Mouse (Mus musculus): ENCODE measurements around the gene Tsku. TPM values are rescaled to one million over a fixed set of nuclear protein-coding genes. Genes with fewer than 3 reads are reported as not detected.

Tsku gene
- polyA plus RNA-seq, 1 experiment from 2014 or later = 8.0 TPM

DNA sequence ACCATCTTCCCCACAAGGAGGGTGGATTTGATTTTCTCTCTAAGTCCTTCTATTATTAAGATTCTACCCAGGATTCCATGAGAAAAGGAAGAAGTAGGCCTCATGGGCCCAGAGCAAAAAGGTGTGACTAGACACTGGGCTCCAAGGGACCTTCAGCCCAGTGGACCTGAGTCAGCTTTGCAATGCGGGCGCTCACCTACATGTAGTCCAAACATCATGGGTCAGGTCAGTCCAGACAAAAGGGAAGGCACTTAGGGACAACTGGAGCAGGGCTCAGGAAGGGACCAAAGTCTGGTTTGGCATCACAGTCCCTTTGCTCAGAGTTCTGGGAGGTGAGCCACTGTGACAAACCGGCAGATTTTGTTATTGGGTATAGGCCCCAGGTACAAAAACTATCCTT lies 9.6 kb downstream of the Tsku start:
- Histone ChIP-seq H3K9me3 (replicated peaks; ENCODE audit: control insufficient read depth, low read length, poor library complexity, severe bottlenecking) (no peaks in the 10 kb centered on the region), H3K9ac (ENCODE audit: low read depth, low read length) (no peak overlapping the region), H3K4me3 (ENCODE audit: low read depth, low read length) (no peak overlapping the region), H3K27me3 (ENCODE audit: control insufficient read depth, insufficient read depth, low read depth, low read length) (no peaks in the 10 kb centered on the region), H3K4me1 (ENCODE audit: control insufficient read depth, insufficient read depth, low read length) (peaks cover 7% of the 10 kb centered on the region; the same call in 1 of the 2 replicates), H3K27ac (ENCODE audit: low read length) (no peak overlapping the region), H3K4me2 (ENCODE audit: low read length) (no peak overlapping the region), H3K36me3 (ENCODE audit: control insufficient read depth, insufficient read depth, low read length) (no peaks in the 10 kb centered on the region; the same call in 1 of the 2 replicates)
- WGBS = 93% methylated on average over 3 of the region's 3 CpGs
- no peak for ATAC-seq

DNA sequence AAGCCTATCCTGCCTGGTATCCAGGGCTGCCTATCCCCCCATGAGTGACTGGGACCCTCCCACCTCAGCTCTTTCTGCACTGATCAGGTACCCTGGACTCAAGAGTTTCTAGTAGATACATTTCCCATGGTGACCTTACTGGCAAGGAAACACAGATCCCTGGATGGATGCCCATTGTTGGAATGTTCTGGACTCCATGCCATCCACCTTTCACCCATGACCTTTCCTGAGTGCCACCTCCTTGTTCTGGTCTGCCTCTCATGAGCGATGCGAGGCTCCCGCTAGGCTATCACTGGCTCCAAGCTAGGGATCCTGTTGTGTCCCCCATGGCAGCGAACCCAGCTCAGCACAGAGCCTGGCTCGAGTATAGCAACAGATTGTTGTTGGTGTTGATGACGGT lies 11.3 kb downstream of the Tsku start:
- WGBS = 92% methylated on average over 6 of the region's 6 CpGs
- Histone ChIP-seq H3K4me2 (ENCODE audit: low read length) (no peak overlapping the region), H3K4me1 (ENCODE audit: control insufficient read depth, insufficient read depth, low read length) (peaks cover 6% of the 10 kb centered on the region; the same call in 1 of the 2 replicates)

DNA sequence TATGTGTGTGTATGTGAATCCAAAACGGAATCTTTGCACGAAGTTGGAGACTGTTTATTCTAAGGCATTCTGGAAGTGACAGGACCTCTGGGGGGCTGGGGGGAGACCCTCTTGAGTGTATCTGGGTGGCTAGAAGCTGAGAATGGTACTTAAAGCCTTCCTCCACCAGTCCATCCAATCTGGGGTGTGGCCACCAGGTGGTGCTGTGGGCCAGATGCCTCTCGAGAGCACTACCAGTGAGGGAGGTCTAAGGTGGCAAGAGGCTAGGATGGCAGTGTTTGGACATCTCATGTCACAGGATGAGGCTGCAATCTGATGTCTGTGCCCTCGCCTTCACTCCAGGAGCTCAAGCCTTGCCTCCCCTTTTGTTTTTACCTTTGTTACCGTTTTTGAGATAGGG lies 12.0 kb downstream of the Tsku start:
- 27% methylated on average over 5 of the region's 5 CpGs for WGBS
- Histone ChIP-seq H3K36me3 (ENCODE audit: control insufficient read depth, insufficient read depth, low read length) (no peaks in the 10 kb centered on the region; the same call in 1 of the 2 replicates), H3K27ac (ENCODE audit: low read length) (no peak overlapping the region), H3K27me3 (ENCODE audit: control insufficient read depth, insufficient read depth, low read depth, low read length) (no peaks in the 10 kb centered on the region), H3K4me1 (ENCODE audit: control insufficient read depth, insufficient read depth, low read length) (no peaks in the 10 kb centered on the region), H3K9ac (ENCODE audit: low read depth, low read length) (no peak overlapping the region), H3K4me3 (ENCODE audit: low read depth, low read length) (no peak overlapping the region), H3K9me3 (replicated peaks; ENCODE audit: control insufficient read depth, low read length, poor library complexity, severe bottlenecking) (no peaks in the 10 kb centered on the region), H3K4me2 (ENCODE audit: low read length) (no peak overlapping the region)
- no peak for ATAC-seq

More for the DNA sequence above, 11.3 kb downstream of the Tsku start:
- no peaks in the 10 kb centered on the region for H3K9me3 ChIP-seq (replicated peaks; ENCODE audit: control insufficient read depth, low read length, poor library complexity, severe bottlenecking)
- H3K27ac ChIP-seq (ENCODE audit: low read length) = no peak overlapping the region
- no peak for ATAC-seq
- H3K36me3 ChIP-seq (ENCODE audit: control insufficient read depth, insufficient read depth, low read length) = no peaks in the 10 kb centered on the region; the same call in 1 of the 2 replicates
- H3K27me3 ChIP-seq (ENCODE audit: control insufficient read depth, insufficient read depth, low read depth, low read length) = no peaks in the 10 kb centered on the region
- H3K9ac ChIP-seq (ENCODE audit: low read depth, low read length) = no peak overlapping the region
- H3K4me3 ChIP-seq (ENCODE audit: low read depth, low read length) = no peak overlapping the region

DNA sequence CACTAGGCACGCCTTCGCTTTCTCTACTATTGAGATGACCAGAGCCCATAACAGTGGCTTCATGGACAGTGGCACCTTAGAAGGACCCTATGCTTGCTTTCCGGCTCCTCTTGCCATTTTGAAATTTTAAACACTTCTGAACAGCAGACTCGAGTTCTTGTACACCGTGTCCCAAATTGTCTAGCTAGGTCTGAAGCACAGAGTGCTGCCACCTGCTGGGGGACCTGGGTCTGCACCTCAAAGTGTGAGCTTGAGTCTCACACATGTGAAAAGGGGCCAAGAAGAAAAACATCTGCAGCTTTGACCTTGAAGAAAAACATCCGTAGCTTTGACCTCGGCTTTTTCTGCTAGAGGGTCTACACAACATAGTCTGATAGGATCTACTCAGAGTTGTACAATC lies 13.1 kb downstream of the Tsku start:
- no peak for ATAC-seq

DNA sequence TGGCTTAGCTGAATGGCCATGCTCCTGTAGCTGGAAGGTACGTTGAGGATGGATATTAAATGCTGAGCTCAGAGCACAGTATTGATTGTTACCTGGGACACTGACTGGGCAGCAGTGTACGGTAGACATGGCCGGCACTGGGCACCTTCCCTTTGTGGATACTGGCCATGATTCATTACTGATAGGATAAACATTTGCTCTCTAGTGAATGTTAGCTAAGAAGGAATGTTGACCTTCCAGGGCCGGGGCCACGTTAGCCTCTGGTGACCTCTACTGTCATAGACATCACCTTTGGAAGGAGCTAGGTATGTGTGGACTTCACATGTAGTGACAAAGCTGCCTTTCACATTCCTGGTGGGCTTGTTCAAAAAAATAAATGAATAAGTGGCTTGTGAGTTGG lies 13.7 kb downstream of the Tsku start:
- Histone ChIP-seq H3K36me3 (ENCODE audit: control insufficient read depth, insufficient read depth, low read length) (no peaks in the 10 kb centered on the region; the same call in 1 of the 2 replicates), H3K27me3 (ENCODE audit: control insufficient read depth, insufficient read depth, low read depth, low read length) (no peaks in the 10 kb centered on the region; the same call in 1 of the 2 replicates), H3K9ac (ENCODE audit: low read depth, low read length) (no peak overlapping the region), H3K4me3 (ENCODE audit: low read depth, low read length) (no peak overlapping the region), H3K27ac (ENCODE audit: low read length) (no peak overlapping the region), H3K4me2 (ENCODE audit: low read length) (no peak overlapping the region), H3K4me1 (ENCODE audit: control insufficient read depth, insufficient read depth, low read length) (no peaks in the 10 kb centered on the region), H3K9me3 (replicated peaks; ENCODE audit: control insufficient read depth, low read length, poor library complexity, severe bottlenecking) (no peaks in the 10 kb centered on the region)
- no peak for ATAC-seq
- WGBS = 90% methylated on average over 5 of the region's 5 CpGs

More for the DNA sequence above, 13.1 kb downstream of the Tsku start:
- Histone ChIP-seq H3K4me1 (ENCODE audit: control insufficient read depth, insufficient read depth, low read length) (no peaks in the 10 kb centered on the region), H3K27ac (ENCODE audit: low read length) (no peak overlapping the region), H3K4me3 (ENCODE audit: low read depth, low read length) (no peak overlapping the region), H3K27me3 (ENCODE audit: control insufficient read depth, insufficient read depth, low read depth, low read length) (no peaks in the 10 kb centered on the region; the same call in 1 of the 2 replicates), H3K9ac (ENCODE audit: low read depth, low read length) (no peak overlapping the region), H3K4me2 (ENCODE audit: low read length) (no peak overlapping the region), H3K36me3 (ENCODE audit: control insufficient read depth, insufficient read depth, low read length) (no peaks in the 10 kb centered on the region; the same call in 1 of the 2 replicates), H3K9me3 (replicated peaks; ENCODE audit: control insufficient read depth, low read length, poor library complexity, severe bottlenecking) (no peaks in the 10 kb centered on the region)
- 65% methylated on average over 7 of the region's 7 CpGs for WGBS

DNA sequence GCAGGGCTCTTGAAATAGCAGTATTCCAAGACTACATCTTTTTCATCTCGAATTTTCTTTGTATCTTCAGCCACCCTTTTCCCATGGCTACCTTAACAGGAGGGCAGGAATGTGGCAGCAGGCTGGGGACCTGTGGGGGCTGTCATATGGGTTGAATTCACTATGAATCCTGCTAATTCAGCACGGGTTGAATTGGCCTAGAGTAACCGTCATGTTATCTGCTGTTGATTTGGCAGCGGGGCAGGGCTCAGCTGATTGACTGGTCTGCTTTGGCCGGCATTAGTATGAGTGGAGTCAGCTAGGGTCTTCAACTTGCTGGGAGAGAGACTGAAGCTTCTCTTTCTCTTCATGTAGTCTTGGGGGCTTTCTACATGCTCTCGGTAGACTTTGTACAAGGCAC lies 16.1 kb downstream of the Tsku start:
- Histone ChIP-seq H3K36me3 (ENCODE audit: control insufficient read depth, insufficient read depth, low read length) (no peaks in the 10 kb centered on the region), H3K4me1 (ENCODE audit: control insufficient read depth, insufficient read depth, low read length) (peaks cover 4% of the 10 kb centered on the region; the same call in 1 of the 2 replicates), H3K4me2 (ENCODE audit: low read length) (no peak overlapping the region), H3K9me3 (replicated peaks; ENCODE audit: control insufficient read depth, low read length, poor library complexity, severe bottlenecking) (no peaks in the 10 kb centered on the region), H3K9ac (ENCODE audit: low read depth, low read length) (no peak overlapping the region), H3K27me3 (ENCODE audit: control insufficient read depth, insufficient read depth, low read depth, low read length) (no peaks in the 10 kb centered on the region; the same call in 1 of the 2 replicates), H3K27ac (ENCODE audit: low read length) (no peak overlapping the region), H3K4me3 (ENCODE audit: low read depth, low read length) (no peak overlapping the region)
- 55% methylated on average over 6 of the region's 6 CpGs for WGBS
- no peak for ATAC-seq

DNA sequence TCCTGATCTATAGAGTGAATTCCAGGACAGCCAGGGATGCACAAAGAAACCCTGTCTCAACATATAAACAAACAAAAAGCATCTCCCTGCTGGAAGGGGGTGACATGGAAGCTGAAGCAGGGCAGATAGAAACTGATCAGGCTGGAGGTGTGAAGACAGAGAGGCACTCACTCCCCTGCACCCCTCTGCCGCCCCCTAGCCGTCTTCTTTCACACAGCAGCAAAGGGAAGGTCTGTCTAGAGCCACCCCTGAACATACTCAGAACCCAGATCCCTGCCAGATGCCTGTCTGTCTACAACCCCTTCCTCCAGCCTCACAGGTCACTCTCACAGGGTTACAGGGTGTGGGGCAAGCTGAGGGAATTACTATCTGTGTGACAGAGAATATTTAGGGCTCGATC lies 16.8 kb downstream of the Tsku start:
- Histone ChIP-seq H3K9me3 (replicated peaks; ENCODE audit: control insufficient read depth, low read length, poor library complexity, severe bottlenecking) (no peaks in the 10 kb centered on the region), H3K4me1 (ENCODE audit: control insufficient read depth, insufficient read depth, low read length) (peaks cover 4% of the 10 kb centered on the region; the same call in 1 of the 2 replicates), H3K27me3 (ENCODE audit: control insufficient read depth, insufficient read depth, low read depth, low read length) (no peaks in the 10 kb centered on the region; the same call in 1 of the 2 replicates), H3K4me3 (ENCODE audit: low read depth, low read length) (no peak overlapping the region), H3K36me3 (ENCODE audit: control insufficient read depth, insufficient read depth, low read length) (no peaks in the 10 kb centered on the region), H3K9ac (ENCODE audit: low read depth, low read length) (no peak overlapping the region), H3K4me2 (ENCODE audit: low read length) (no peak overlapping the region), H3K27ac (ENCODE audit: low read length) (no peak overlapping the region)
- ATAC-seq = no peak
- WGBS = 35% methylated on average over 3 of the region's 3 CpGs

DNA sequence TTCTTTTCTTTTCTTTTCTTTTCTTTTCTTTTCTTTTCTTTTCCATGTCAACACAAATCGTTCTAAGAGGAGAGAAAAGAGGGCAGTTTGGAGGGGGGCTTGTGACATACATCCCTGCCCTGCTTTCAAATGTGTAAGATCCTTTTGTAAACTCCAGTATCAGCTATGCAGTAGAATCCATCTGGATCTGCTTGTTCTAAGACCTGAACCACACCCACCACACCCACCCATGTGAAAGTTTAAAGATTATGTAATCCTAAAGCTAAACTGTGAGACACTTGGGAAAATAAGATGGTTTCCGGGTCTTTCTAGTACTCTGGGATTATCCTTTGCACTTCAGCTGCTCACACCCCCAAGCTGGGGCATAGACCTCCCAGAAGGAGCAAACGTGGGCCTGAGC lies 18.9 kb downstream of the Tsku start:
- H3K27ac ChIP-seq (ENCODE audit: low read length) = no peak overlapping the region
- H3K9me3 ChIP-seq (replicated peaks; ENCODE audit: control insufficient read depth, low read length, poor library complexity, severe bottlenecking) = no peaks in the 10 kb centered on the region
- WGBS = 40% methylated on average over 3 of the region's 3 CpGs
- no peak overlapping the region for H3K4me3 ChIP-seq (ENCODE audit: low read depth, low read length)
- no peak overlapping the region for H3K9ac ChIP-seq (ENCODE audit: low read depth, low read length)
- ATAC-seq = no peak
- H3K4me2 ChIP-seq (ENCODE audit: low read length) = no peak overlapping the region
- H3K4me1 ChIP-seq (ENCODE audit: control insufficient read depth, insufficient read depth, low read length) = peaks cover 4% of the 10 kb centered on the region; the same call in 1 of the 2 replicates
- no peaks in the 10 kb centered on the region; the same call in 1 of the 2 replicates for H3K27me3 ChIP-seq (ENCODE audit: control insufficient read depth, insufficient read depth, low read depth, low read length)
- H3K36me3 ChIP-seq (ENCODE audit: control insufficient read depth, insufficient read depth, low read length) = no peaks in the 10 kb centered on the region

DNA sequence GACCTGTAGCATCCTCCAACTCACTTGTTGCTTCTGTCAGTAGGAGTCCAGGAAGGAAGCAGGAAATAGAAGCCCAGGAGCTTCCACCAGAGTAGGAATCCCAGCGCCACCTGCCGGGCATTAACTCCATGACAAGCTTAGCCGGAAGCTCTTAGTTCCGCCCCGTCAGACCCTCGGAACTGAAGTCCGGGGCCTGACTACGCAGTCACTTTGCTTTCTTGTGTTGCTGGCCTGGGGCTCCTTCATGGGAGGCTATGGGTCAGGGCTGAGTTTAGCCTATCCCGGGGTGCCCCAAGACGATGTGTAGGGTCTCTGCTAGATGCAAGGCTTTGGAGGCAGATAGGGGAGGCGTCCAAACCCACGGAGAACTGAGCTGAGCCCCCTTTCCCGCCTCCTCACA lies 19.7 kb downstream of the Tsku start:
- peak overlapping the region; percentile 72 for H3K4me2 ChIP-seq (ENCODE audit: low read length)
- no peak overlapping the region for H3K27ac ChIP-seq (ENCODE audit: low read length)
- 2% methylated on average over 13 of the region's 13 CpGs for WGBS
- H3K27me3 ChIP-seq (ENCODE audit: control insufficient read depth, insufficient read depth, low read depth, low read length) = no peaks in the 10 kb centered on the region; the same call in 1 of the 2 replicates
- ATAC-seq = peak; percentile 78
- H3K9ac ChIP-seq (ENCODE audit: low read depth, low read length) = peak overlapping the region; percentile 48; the same call in 1 of the 2 replicates
- H3K4me3 ChIP-seq (ENCODE audit: low read depth, low read length) = peak overlapping the region; percentile 34
- no peaks in the 10 kb centered on the region for H3K36me3 ChIP-seq (ENCODE audit: control insufficient read depth, insufficient read depth, low read length)
- H3K4me1 ChIP-seq (ENCODE audit: control insufficient read depth, insufficient read depth, low read length) = peaks cover 4% of the 10 kb centered on the region; the same call in 1 of the 2 replicates
- H3K9me3 ChIP-seq (replicated peaks; ENCODE audit: control insufficient read depth, low read length, poor library complexity, severe bottlenecking) = no peaks in the 10 kb centered on the region
